Mouse (Mus musculus): Measurements from ENCODE around the gene Tns1. TPM values are rescaled to one million over a fixed set of nuclear protein-coding genes. Genes with fewer than 3 reads are reported as not detected.
"Not testable (repeated sequence)": the region's sequence is repeated elsewhere in the genome, so short reads cannot be mapped to it uniquely, and the experiment has no call there.

Gene Tns1
- total RNA-seq, 2 experiments from 2014 or later, result 20.0 to 20.5 TPM

DNA sequence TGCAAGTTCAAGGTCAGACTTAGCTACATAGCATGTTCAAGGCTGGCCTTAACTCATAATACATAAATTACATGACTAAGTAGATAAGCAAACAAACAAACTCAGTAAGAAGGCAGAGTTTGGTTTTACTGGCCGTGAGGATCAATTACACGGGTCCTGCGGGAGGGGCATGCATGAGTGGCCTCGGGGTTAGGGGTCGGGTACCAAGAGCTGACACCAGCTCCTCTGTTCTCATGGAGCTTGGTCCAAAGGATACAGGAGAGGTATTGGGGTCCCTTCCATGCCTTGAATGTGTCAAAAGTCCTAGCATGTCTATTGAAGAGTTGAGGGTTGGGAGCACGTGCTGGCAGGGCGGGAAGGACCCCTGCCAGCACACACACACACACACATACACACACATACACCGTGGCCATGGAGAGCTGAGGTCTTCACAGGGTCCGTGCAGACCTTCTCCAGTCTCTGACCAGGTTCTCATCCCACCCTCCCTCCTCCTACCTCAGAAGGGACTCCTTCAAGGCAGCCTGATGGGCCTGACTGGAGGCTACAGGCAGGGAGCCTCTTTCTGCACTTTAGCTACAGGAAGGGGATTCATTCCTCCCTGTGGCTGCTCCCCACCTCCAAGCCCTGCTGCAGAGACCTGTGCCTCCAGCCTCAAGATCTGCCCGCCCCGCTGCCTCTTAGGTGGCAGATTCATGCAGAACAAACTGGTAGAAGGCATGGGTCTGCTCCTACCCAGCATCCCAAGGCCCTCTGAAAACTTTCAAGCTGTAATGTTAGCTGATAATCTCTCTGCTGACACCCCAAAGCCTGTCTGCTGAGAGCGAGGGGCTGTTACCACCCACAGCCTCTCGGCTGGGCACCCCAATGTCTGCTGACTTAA, 215.9 kb downstream of the Tns1 start:
- ATAC-seq (replicated peaks; ENCODE audit: low FRiP score, poor library complexity, severe bottlenecking), result no peak

DNA sequence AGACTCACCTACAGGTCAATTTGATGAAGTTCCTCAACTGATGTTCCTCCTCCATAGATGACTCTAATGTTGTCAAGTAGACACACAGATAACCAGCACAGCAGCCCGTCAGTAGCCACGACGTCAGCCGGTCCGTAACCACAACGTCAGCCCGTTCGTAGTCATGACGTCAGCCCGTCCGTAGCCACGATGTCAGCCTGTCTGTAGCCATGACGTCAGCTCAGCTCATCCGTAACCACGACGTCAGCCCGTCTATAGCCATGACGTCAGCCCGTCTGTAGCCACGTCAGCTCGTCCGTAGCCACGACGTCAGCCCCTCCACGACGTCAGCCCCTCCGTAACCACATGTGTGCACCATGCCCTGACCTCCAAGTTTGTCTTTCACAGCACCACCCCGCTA, 217.1 kb downstream of the Tns1 start:
- no peak for ATAC-seq (replicated peaks; ENCODE audit: low FRiP score, poor library complexity, severe bottlenecking)

DNA sequence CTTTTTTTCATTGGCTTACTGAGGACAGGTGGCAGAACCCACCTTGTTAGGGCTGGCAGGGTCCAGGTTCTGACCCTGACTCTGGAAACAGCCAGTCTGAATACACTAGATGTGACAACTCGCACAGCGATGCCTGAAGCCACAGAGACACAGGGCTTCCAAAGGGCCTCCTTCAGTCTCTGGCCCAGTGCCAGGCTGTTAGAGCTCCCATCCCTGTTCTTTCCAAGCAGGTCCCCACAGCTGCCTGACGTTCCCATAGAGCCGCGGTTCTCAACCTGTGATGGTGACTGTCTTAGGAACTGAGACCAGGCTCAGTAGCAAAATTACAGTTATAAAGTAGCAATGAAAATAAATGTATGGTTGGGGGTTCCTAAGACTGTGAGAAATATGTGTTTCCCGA, 217.9 kb downstream of the Tns1 start:
- no peak for ATAC-seq (replicated peaks; ENCODE audit: low FRiP score, poor library complexity, severe bottlenecking)

GRCm38 (mm10) chr1:73905811-73906190, 218.4 kb downstream of the Tns1 start:
- no peak for ATAC-seq (replicated peaks; ENCODE audit: low FRiP score, poor library complexity, severe bottlenecking)

GRCm38 (mm10) chr1:73905111-73905810, 219.0 kb downstream of the Tns1 start:
- ATAC-seq (replicated peaks; ENCODE audit: low FRiP score, poor library complexity, severe bottlenecking), result no peak

DNA sequence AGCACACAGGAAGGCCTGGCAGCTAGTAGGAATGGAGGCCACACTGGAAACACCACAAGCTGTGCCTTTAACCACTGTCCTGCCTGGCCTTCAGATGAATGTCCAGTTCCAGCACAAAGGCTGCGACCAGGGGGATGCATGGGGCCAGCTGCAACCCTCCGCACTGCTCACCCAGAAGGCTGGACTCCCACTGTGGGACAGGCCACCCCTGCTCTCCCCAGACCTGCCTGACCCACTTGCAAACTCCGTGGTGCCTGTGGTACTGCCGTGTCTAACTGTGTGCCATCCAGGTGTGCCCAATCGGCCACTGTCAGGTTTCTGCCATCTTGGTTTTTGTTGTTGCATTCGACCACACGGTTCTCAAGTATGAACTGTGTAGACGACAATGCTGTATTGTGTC, 219.6 kb downstream of the Tns1 start:
- no peak for ATAC-seq (replicated peaks; ENCODE audit: low FRiP score, poor library complexity, severe bottlenecking)

DNA sequence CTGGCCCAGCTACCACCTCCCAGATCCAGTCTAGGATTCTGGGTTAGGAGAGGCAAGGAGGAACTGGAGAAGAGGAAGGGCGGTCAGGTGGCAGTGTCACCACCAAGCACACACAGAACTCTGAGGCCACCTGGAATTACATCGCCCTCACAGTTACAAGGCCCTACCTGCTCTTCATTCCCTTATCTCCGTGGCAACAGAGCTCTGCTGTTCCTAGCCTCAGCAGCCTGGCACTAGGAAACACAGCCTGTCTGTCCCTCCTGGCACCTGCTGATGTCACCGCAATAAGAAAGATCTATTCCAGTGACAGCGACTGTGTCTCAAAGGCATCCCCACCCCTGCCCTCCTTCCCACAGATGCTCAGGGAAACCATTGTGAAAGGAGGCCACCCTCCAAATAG, 221.2 kb downstream of the Tns1 start:
- ATAC-seq (replicated peaks; ENCODE audit: low FRiP score, poor library complexity, severe bottlenecking), result no peak

DNA sequence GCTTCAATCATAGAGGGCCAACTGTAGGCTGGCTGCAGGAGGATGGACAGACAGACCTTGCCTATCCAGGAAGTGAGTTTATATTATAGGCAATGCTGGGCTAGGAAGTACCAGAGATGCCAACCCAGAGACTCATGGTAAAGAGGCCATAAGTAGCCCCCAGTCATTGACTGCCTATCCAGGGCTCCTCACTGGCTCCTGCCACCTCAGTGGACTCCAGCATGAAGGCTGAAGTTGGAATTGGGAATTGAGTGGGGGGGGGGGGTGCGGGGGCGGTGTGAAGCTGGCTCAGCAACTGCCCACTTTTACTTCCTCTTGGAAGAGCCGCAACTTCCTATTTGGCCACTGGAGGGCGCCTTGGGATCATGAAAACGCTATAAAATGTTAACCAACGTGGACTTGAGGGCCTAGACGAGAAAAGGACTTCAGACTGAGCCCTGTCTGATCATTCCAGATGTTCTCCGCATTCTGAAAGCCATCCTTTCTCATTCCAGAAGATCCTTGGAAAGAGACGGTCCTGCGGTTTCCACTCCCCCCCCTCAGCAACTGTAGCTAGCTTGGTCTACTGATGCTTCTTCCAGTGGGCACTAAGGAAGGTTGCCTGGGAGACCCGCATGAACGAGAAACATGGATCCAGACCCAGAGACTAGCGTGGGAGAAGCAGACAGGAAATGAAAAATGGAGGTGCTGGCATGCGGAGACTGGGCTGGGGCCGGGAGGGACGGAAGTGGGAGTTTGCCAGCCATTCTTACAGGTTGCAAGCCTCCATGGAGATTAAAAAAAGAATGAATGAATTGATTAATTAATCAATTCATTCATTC, 221.9 kb downstream of the Tns1 start:
- ATAC-seq (replicated peaks; ENCODE audit: low FRiP score, poor library complexity, severe bottlenecking), result no peak; the same call in 1 of the 2 replicates

DNA sequence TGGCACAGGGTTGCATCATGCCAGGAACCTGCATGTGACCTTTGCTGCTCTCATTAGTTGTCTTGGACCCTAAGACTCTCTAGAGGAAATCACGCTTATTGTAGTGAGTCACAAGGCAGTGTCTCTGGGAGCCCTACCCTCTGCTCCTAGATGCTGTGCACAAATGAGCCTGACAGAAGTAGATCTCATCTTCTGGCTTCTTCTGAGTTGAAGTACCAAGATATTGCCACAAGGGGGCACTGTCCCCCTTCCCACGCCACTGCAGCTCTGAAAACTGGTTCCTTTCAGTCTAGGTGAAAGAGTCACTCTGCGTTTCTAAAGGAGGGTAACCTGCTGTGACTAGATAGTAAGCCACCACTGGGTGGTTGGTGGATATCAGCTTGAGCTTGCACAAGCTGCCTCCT, 222.8 kb downstream of the Tns1 start:
- ATAC-seq (replicated peaks; ENCODE audit: low FRiP score, poor library complexity, severe bottlenecking), result peak; percentile 71

GRCm38 (mm10) chr1:73895451-73895850, 228.8 kb downstream of the Tns1 start:
- ATAC-seq (replicated peaks; ENCODE audit: low FRiP score, poor library complexity, severe bottlenecking), result not testable (repeated sequence)

DNA sequence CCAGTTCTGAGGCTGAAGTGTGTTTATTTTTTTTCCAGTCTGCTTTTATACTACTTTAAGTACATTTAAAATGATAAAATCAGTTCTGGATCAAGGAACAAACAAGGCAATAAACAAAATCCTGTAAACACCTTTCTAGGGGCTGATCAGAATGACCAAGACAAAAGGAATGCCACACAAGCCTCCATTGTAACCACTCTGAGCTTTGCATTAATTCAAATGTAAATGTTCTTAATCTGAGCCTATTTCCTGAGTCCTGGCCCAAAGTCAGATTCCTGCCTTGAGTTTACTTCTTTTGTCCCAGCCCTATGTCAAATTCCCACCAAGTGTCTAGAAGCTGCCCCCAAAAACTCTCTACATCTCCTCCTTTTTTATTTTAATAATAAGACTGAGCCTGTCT, 243.5 kb downstream of the Tns1 start:
- no peak for ATAC-seq (replicated peaks; ENCODE audit: low FRiP score, poor library complexity, severe bottlenecking)

GRCm38 (mm10) chr1:73875676-73876218, 248.5 kb downstream of the Tns1 start:
- no peak for ATAC-seq (replicated peaks; ENCODE audit: low FRiP score, poor library complexity, severe bottlenecking)

GRCm38 (mm10) chr1:73864314-73864713, 259.9 kb downstream of the Tns1 start:
- no peak for ATAC-seq (replicated peaks; ENCODE audit: low FRiP score, poor library complexity, severe bottlenecking)

DNA sequence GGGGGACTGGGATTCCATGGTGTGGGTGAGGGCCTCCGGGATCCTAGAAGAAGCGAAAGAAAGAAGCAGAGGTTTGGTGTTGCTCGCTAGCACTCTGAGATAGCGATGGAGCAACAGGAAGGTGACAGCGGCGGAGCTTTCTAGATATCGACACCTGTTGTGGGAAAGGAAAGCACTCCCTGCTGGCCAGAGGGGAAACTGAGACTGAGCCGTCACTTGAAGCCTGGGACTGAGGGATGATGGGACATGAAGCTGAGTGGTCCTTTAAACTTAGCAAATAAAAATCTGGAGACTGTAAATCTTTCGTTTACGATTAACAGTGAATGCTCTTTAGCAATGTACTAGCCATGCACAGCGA, 261.2 kb downstream of the Tns1 start:
- no peak for ATAC-seq (replicated peaks; ENCODE audit: low FRiP score, poor library complexity, severe bottlenecking)

- ATAC-seq (replicated peaks; ENCODE audit: low FRiP score, poor library complexity, severe bottlenecking), result no peak
These were observed 261.8 kb downstream of the Tns1 start for GRCm38 (mm10) chr1:73862323-73863073.

GRCm38 (mm10) chr1:73860421-73860820, 263.8 kb downstream of the Tns1 start:
- no peak for ATAC-seq (replicated peaks; ENCODE audit: low FRiP score, poor library complexity, severe bottlenecking)
